Mouse (Mus musculus) lung, postnatal 0 days (tissue): ENCODE measurements around the gene Pacrg. TPM values are rescaled to one million over a fixed set of nuclear protein-coding genes. Genes with fewer than 3 reads are reported as not detected.

Experiments
- ATAC-seq: fragments of 200-750 bp; cut with Nextera tagmentation; 2 replicates; pipeline ENCODE4 v1.8.0; 2017; ENCODE audit warnings: moderate library complexity
- DNase-seq: peaks from one replicate; pipeline ENCODE4 v3.0.0-alpha.2; 2016; ENCODE audit warnings: low spot score
- H3K27ac ChIP-seq: fragments of 300-500 bp; sonication (generic); 2 replicates; pipeline ENCODE4 v1.5.1; 2014; ENCODE audit warnings: antibody characterized with exemption, mild to moderate bottlenecking, low read length, mixed read lengths
- H3K27me3 ChIP-seq: fragments of 300-500 bp; sonication (generic); replicated peaks from 2 replicates; pipeline ENCODE4 v1.6.1; 2014; ENCODE audit warnings: low read length, mixed read lengths; ENCODE audit not compliant: insufficient read depth
- H3K36me3 ChIP-seq: fragments of 300-500 bp; sonication (generic); 2 replicates; pipeline ENCODE4 v1.6.1; 2014; ENCODE audit warnings: low read length, mixed read lengths; ENCODE audit not compliant: insufficient read depth
- H3K4me1 ChIP-seq: fragments of 300-500 bp; sonication (generic); 2 replicates; pipeline ENCODE4 v1.6.1; 2014; ENCODE audit warnings: antibody characterized with exemption, low read depth, low read length, mixed read lengths; ENCODE audit not compliant: insufficient read depth
- H3K4me2 ChIP-seq: fragments of 300-500 bp; sonication (generic); replicated peaks from 2 replicates; pipeline ENCODE4 v1.6.1; 2014; ENCODE audit warnings: low read depth, mild to moderate bottlenecking, low read length, moderate library complexity, mixed read lengths
- H3K4me3 ChIP-seq: fragments of 300-500 bp; sonication (generic); 2 replicates; pipeline ENCODE4 v1.5.1; 2014; ENCODE audit warnings: low read depth, low read length
- H3K9ac ChIP-seq: fragments of 300-500 bp; sonication (generic); replicated peaks from 2 replicates; pipeline ENCODE4 v1.6.1; 2014; ENCODE audit warnings: low read depth, mild to moderate bottlenecking
- H3K9me3 ChIP-seq: fragments of 300-500 bp; sonication (generic); 2 replicates; pipeline ENCODE4 v1.6.1; 2016; ENCODE audit warnings: low read length, mixed read lengths
- CTCF ChIP-seq: IDR thresholded peaks from 2 replicates; pipeline ENCODE4 v1.5.1; 2016; ENCODE audit warnings: antibody characterized with exemption, mild to moderate bottlenecking
- EP300 ChIP-seq: IDR thresholded peaks from 2 replicates; pipeline ENCODE4 v1.6.1; 2016; ENCODE audit warnings: antibody characterized with exemption, mild to moderate bottlenecking, control low read depth
- WGBS: fragments of 180-500 bp; shearing (Covaris S2); extraction: QIAGEN DNeasy Blood & Tissue Kit; methylation state at CpG from one replicate; pipeline ENCODE4 v1.1.7; 2014; 5-methylcytosine and 5-hydroxymethylcytosine counted together
- polyA plus RNA-seq: library from polyadenylated mRNA; unstranded; fragments of >200 nt; fragmentation: Nextera tagmentation; extraction: Ambion mirVana; gene quantifications from 2 replicates; pipeline ENCODE4 v1.2.1, GENCODE M21; 2015

Pacrg gene
- polyA plus RNA-seq, 1 experiment from 2014 or later = 6.7 TPM

- DNase-seq (no peak), ATAC-seq (no peak)
- 84% methylated on average over 16 of the region's 16 CpGs for WGBS
- Histone ChIP-seq H3K9me3 (no peaks in the 10 kb centered on the region), H3K27ac (no peak overlapping the region), H3K27me3 (no peaks in the 10 kb centered on the region), H3K4me3 (no peak overlapping the region), H3K9ac (no peak overlapping the region), H3K36me3 (no peaks in the 10 kb centered on the region), H3K4me2 (no peak overlapping the region), H3K4me1 (no peaks in the 10 kb centered on the region)
- no peak for TF ChIP-seq EP300
- no peak for TF ChIP-seq CTCF
These were observed 287.6 kb downstream of the Pacrg start for GRCm38 (mm10) chr17:10552295-10553056.

GRCm38 (mm10) chr17:10550781-10551520 is 289.2 kb downstream of the Pacrg start:
- H3K9ac ChIP-seq = no peak overlapping the region
- H3K36me3 ChIP-seq = no peaks in the 10 kb centered on the region
- H3K27me3 ChIP-seq = no peaks in the 10 kb centered on the region
- no peak overlapping the region for H3K27ac ChIP-seq
- no peaks in the 10 kb centered on the region for H3K4me1 ChIP-seq
- 80% methylated on average over 15 of the region's 15 CpGs for WGBS
- no peak for ATAC-seq
- no peaks in the 10 kb centered on the region for H3K9me3 ChIP-seq
- H3K4me3 ChIP-seq = no peak overlapping the region
- DNase-seq = peak; percentile 12
- no peak overlapping the region for H3K4me2 ChIP-seq
- no peak for TF ChIP-seq CTCF
- TF ChIP-seq EP300 = no peak

GRCm38 (mm10) chr17:10549825-10550224 is 290.3 kb downstream of the Pacrg start:
- H3K4me3 ChIP-seq = no peak overlapping the region
- no peak overlapping the region for H3K27ac ChIP-seq
- no peak overlapping the region for H3K4me2 ChIP-seq
- TF ChIP-seq EP300 (no peak), CTCF (no peak)
- H3K4me1 ChIP-seq = no peaks in the 10 kb centered on the region
- no peaks in the 10 kb centered on the region for H3K9me3 ChIP-seq
- no peaks in the 10 kb centered on the region for H3K36me3 ChIP-seq
- no peaks in the 10 kb centered on the region for H3K27me3 ChIP-seq
- no peak overlapping the region for H3K9ac ChIP-seq
- DNase-seq (no peak), ATAC-seq (no peak)
- 68% methylated on average over 3 of the region's 3 CpGs for WGBS

DNA sequence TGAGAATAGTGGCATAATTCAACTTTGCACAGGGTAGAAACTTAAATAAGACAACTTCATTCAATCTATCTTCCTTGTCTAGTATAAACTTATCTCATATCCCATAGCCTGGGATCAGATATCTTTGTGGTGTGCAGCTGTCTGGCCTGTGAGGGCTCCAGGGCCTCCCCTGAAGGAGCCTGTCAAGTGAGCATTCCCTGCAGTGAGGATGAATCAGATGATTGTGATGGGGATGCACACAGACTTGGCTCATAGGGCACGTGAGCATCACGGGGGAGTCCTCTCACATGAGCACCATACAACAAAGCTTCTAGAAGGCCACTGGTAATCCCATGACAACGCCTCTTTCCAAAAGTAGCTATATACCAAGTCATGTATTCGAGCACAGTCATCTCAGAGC is 291.1 kb downstream of the Pacrg start:
- DNase-seq (no peak), ATAC-seq (no peak)
- Histone ChIP-seq H3K9me3 (no peaks in the 10 kb centered on the region), H3K9ac (no peak overlapping the region), H3K4me3 (no peak overlapping the region), H3K27me3 (no peaks in the 10 kb centered on the region), H3K4me2 (no peak overlapping the region), H3K27ac (no peak overlapping the region), H3K4me1 (no peaks in the 10 kb centered on the region), H3K36me3 (no peaks in the 10 kb centered on the region)
- WGBS = 80% methylated on average over 4 of the region's 4 CpGs
- TF ChIP-seq EP300 = no peak

DNA sequence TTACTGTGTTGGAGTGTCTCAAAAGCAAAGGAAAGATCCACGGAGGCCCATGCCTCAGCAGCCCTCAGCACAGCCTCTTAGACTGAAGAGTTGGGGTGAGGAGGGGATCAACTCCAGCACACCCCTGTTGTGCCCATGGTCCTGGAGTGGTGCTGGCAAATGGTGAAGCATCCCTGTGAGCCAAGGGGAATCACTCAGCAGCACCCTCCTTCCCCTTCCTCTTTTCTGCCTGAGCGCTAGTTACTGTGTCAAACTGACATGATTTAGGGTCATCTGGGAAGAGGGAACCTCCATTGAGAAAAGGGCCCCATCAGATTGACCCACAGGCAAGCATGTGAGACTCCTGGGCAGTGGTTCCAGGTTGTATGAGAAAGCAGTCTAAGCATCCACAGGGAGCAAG is 299.3 kb downstream of the Pacrg start:
- no peak overlapping the region for H3K4me2 ChIP-seq
- no peak for TF ChIP-seq EP300
- TF ChIP-seq CTCF = no peak
- no peaks in the 10 kb centered on the region for H3K9me3 ChIP-seq
- no peak overlapping the region for H3K4me3 ChIP-seq
- no peak overlapping the region for H3K27ac ChIP-seq
- no peak overlapping the region for H3K9ac ChIP-seq
- H3K36me3 ChIP-seq = no peaks in the 10 kb centered on the region
- DNase-seq = no peak
- ATAC-seq = no peak
- H3K27me3 ChIP-seq = no peaks in the 10 kb centered on the region
- H3K4me1 ChIP-seq = no peaks in the 10 kb centered on the region
- 84% methylated on average over 2 of the region's 2 CpGs for WGBS

GRCm38 (mm10) chr17:10534206-10534605 is 305.9 kb downstream of the Pacrg start:
- TF ChIP-seq CTCF = no peak
- no peak for TF ChIP-seq EP300
- no peak overlapping the region for H3K27ac ChIP-seq
- no peaks in the 10 kb centered on the region for H3K4me1 ChIP-seq
- H3K4me2 ChIP-seq = no peak overlapping the region
- WGBS = 66% methylated on average over 8 of the region's 8 CpGs
- DNase-seq = no peak
- no peak overlapping the region for H3K4me3 ChIP-seq
- H3K27me3 ChIP-seq = no peaks in the 10 kb centered on the region
- H3K36me3 ChIP-seq = no peaks in the 10 kb centered on the region
- H3K9me3 ChIP-seq = no peaks in the 10 kb centered on the region
- ATAC-seq = no peak
- no peak overlapping the region for H3K9ac ChIP-seq
